Mouse (Mus musculus): ENCODE results near the gene Olfr1378. TPM values are rescaled to one million over a fixed set of nuclear protein-coding genes. Genes with fewer than 3 reads are reported as not detected.
A peak's percentile ranks its signal among the peaks of the same experiment; 100 is the strongest.

The Olfr1378 gene
- polyA plus RNA-seq (2012; rRNA removed), result not detected in 2 replicates

- no peak for DNase-seq (ENCODE audit: low read depth)
- TF ChIP-seq POLR2A (IDR thresholded peaks at IDR 0.05; ENCODE audit: borderline replicate concordance, extremely low read depth, insufficient read depth, insufficient read length, poor library complexity, severe bottlenecking), result no peak
- no peak for TF ChIP-seq CTCF (IDR thresholded peaks at IDR 0.05; ENCODE audit: borderline replicate concordance, extremely low read depth, insufficient read depth, insufficient read length)
Measured at GRCm38 (mm10) chr11:50966230-50966629, at the start of gene Olfr1378. Olfr1378 (plus strand) TSS chr11:50966530.

GRCm38 (mm10) chr11:50930469-50931014, 35.8 kb upstream of the Olfr1378 start:
- TF ChIP-seq POLR2A (IDR thresholded peaks at IDR 0.05; ENCODE audit: borderline replicate concordance, extremely low read depth, insufficient read depth, insufficient read length, poor library complexity, severe bottlenecking) (no peak), CTCF (IDR thresholded peaks at IDR 0.05; ENCODE audit: borderline replicate concordance, extremely low read depth, insufficient read depth, insufficient read length) (no peak)
- peak; percentile 48 for DNase-seq (ENCODE audit: low read depth)

- no peak for DNase-seq (ENCODE audit: low read depth)
- TF ChIP-seq CTCF (IDR thresholded peaks at IDR 0.05; ENCODE audit: borderline replicate concordance, extremely low read depth, insufficient read depth, insufficient read length) (no peak), POLR2A (IDR thresholded peaks at IDR 0.05; ENCODE audit: borderline replicate concordance, extremely low read depth, insufficient read depth, insufficient read length, poor library complexity, severe bottlenecking) (no peak)
Measured at GRCm38 (mm10) chr11:50931021-50931420, 35.3 kb upstream of the Olfr1378 start.

GRCm38 (mm10) chr11:50931451-50931866, 34.9 kb upstream of the Olfr1378 start, which contains the start of gene Zfp354b:
Zfp354b (minus strand) TSS chr11:50931633.
- peak; percentile 98 for DNase-seq (ENCODE audit: low read depth)
- TF ChIP-seq CTCF (IDR thresholded peaks at IDR 0.05; ENCODE audit: borderline replicate concordance, extremely low read depth, insufficient read depth, insufficient read length) (no peak), POLR2A (IDR thresholded peaks at IDR 0.05; ENCODE audit: borderline replicate concordance, extremely low read depth, insufficient read depth, insufficient read length, poor library complexity, severe bottlenecking) (no peak)

- no peak for TF ChIP-seq CTCF (IDR thresholded peaks at IDR 0.05; ENCODE audit: borderline replicate concordance, extremely low read depth, insufficient read depth, insufficient read length)
- no peak for TF ChIP-seq POLR2A (IDR thresholded peaks at IDR 0.05; ENCODE audit: borderline replicate concordance, extremely low read depth, insufficient read depth, insufficient read length, poor library complexity, severe bottlenecking)
- DNase-seq (ENCODE audit: low read depth), result no peak
Measured at GRCm38 (mm10) chr11:50932040-50932439, 34.3 kb upstream of the Olfr1378 start.

- no peak for TF ChIP-seq CTCF (IDR thresholded peaks at IDR 0.05; ENCODE audit: borderline replicate concordance, extremely low read depth, insufficient read depth, insufficient read length)
- TF ChIP-seq POLR2A (IDR thresholded peaks at IDR 0.05; ENCODE audit: borderline replicate concordance, extremely low read depth, insufficient read depth, insufficient read length, poor library complexity, severe bottlenecking), result no peak
- DNase-seq (ENCODE audit: low read depth), result no peak
Measured at GRCm38 (mm10) chr11:50938435-50938834, 27.9 kb upstream of the Olfr1378 start.

GRCm38 (mm10) chr11:50939621-50940366, 26.5 kb upstream of the Olfr1378 start:
- TF ChIP-seq CTCF (IDR thresholded peaks at IDR 0.05; ENCODE audit: borderline replicate concordance, extremely low read depth, insufficient read depth, insufficient read length), result peak; percentile 93
- no peak for TF ChIP-seq POLR2A (IDR thresholded peaks at IDR 0.05; ENCODE audit: borderline replicate concordance, extremely low read depth, insufficient read depth, insufficient read length, poor library complexity, severe bottlenecking)
- peak; percentile 86 for DNase-seq (ENCODE audit: low read depth)

- TF ChIP-seq CTCF (IDR thresholded peaks at IDR 0.05; ENCODE audit: borderline replicate concordance, extremely low read depth, insufficient read depth, insufficient read length) (no peak), POLR2A (IDR thresholded peaks at IDR 0.05; ENCODE audit: borderline replicate concordance, extremely low read depth, insufficient read depth, insufficient read length, poor library complexity, severe bottlenecking) (no peak)
Measured at GRCm38 (mm10) chr11:50942386-50942785, 23.9 kb upstream of the Olfr1378 start.

GRCm38 (mm10) chr11:50943506-50943905, 22.8 kb upstream of the Olfr1378 start, which contains the start of gene 4933414I15Rik:
4933414I15Rik (minus strand) TSS chr11:50943765.
- TF ChIP-seq CTCF (IDR thresholded peaks at IDR 0.05; ENCODE audit: borderline replicate concordance, extremely low read depth, insufficient read depth, insufficient read length) (no peak), POLR2A (IDR thresholded peaks at IDR 0.05; ENCODE audit: borderline replicate concordance, extremely low read depth, insufficient read depth, insufficient read length, poor library complexity, severe bottlenecking) (no peak)
- DNase-seq (ENCODE audit: low read depth), result no peak

More at GRCm38 (mm10) chr11:50942386-50942785, 23.9 kb upstream of the Olfr1378 start:
- DNase-seq (ENCODE audit: low read depth), result no peak

GRCm38 (mm10) chr11:50952290-50952689, 14.0 kb upstream of the Olfr1378 start:
- peak; percentile 8 for DNase-seq (ENCODE audit: low read depth)
- no peak for TF ChIP-seq CTCF (IDR thresholded peaks at IDR 0.05; ENCODE audit: borderline replicate concordance, extremely low read depth, insufficient read depth, insufficient read length)

GRCm38 (mm10) chr11:50953665-50954064, 12.7 kb upstream of the Olfr1378 start, which contains the start of gene Prop1:
Prop1 (minus strand) TSS chr11:50953765.
- DNase-seq (ENCODE audit: low read depth), result no peak
- TF ChIP-seq CTCF (IDR thresholded peaks at IDR 0.05; ENCODE audit: borderline replicate concordance, extremely low read depth, insufficient read depth, insufficient read length) (no peak), POLR2A (IDR thresholded peaks at IDR 0.05; ENCODE audit: borderline replicate concordance, extremely low read depth, insufficient read depth, insufficient read length, poor library complexity, severe bottlenecking) (no peak)
